In genomic region chr13:114456224-114456623, GRCm38 (mm10) we compare ENCODE assay signal across 8 mouse cellular contexts. TPM values are rescaled to one million over a fixed set of nuclear protein-coding genes. Genes with fewer than 3 reads are reported as not detected.
DNase-seq lines count a peak whose midpoint lies in the region; ATAC-seq and TF ChIP-seq lines count a peak whose summit lies in the region.

No protein-coding gene starts in this region.

- no peak for TF ChIP-seq POLR2A in kidney, adult 2 months (IDR thresholded peaks at IDR 0.05; ENCODE audit: low read depth, low read length)
- TF ChIP-seq POLR2A in small intestine, adult 2 months (IDR thresholded peaks at IDR 0.05; ENCODE audit: low read depth, low read length), result no peak

- 0 out of 2 replicates have a peak, but pooled peaks have one; percentile 7 for TF ChIP-seq CTCF in kidney, adult 2 months (conservative IDR thresholded peaks at IDR 0.05; ENCODE audit: insufficient read depth, insufficient read length, low read depth, low read length)
- no peak for TF ChIP-seq CTCF in small intestine, adult 2 months (IDR thresholded peaks at IDR 0.05; ENCODE audit: extremely low read depth, insufficient read length, insufficient replicate concordance, low read depth, low read length)

- peaks cover 26% of the 10 kb centered on the region for H3K27me3 ChIP-seq in kidney, adult 2 months (replicated peaks; ENCODE audit: control insufficient read depth, insufficient read depth, low read length)
- peaks cover 56% of the 10 kb centered on the region for H3K27me3 ChIP-seq in small intestine, adult 2 months (ENCODE audit: control insufficient read depth, insufficient read depth, low read length)

- peak; percentile 18; the same call in 1 of the 2 replicates for ATAC-seq in granulocyte monocyte progenitor cell, adult 5-6 weeks (replicated peaks; ENCODE audit: poor library complexity, severe bottlenecking)

- no peak overlapping the region for H3K27ac ChIP-seq in kidney, adult 2 months (ENCODE audit: insufficient read depth, low read depth, low read length)
- no peak overlapping the region for H3K27ac ChIP-seq in small intestine, adult 2 months (ENCODE audit: insufficient read depth, low read depth, low read length)

- H3K36me3 ChIP-seq in kidney, adult 2 months (ENCODE audit: control insufficient read depth, insufficient read depth, low read length), result no peaks in the 10 kb centered on the region
- no peaks in the 10 kb centered on the region for H3K36me3 ChIP-seq in small intestine, adult 2 months (ENCODE audit: control insufficient read depth, insufficient read depth, low read length)

- no peak overlapping the region for H3K4me3 ChIP-seq in kidney, adult 2 months (ENCODE audit: insufficient read depth, low read depth, low read length)
- H3K4me3 ChIP-seq in small intestine, adult 2 months (ENCODE audit: low read depth, low read length), result peak overlapping the region; percentile 5

- H3K4me1 ChIP-seq in kidney, adult 2 months (ENCODE audit: control insufficient read depth, insufficient read depth, low read length), result no peaks in the 10 kb centered on the region
- peaks cover 9% of the 10 kb centered on the region for H3K4me1 ChIP-seq in small intestine, adult 2 months (ENCODE audit: control insufficient read depth, insufficient read depth, insufficient read length, low read length)

- peak; percentile 12 to 15 for DNase-seq in lung, adult 18-20 months
- no peak for DNase-seq in lung, postnatal 25 days (ENCODE audit: low spot score)
- DNase-seq in embryo, embryonic 10 days (ENCODE audit: low spot score), result peak; percentile 67
- DNase-seq in kidney, adult 2 months, result peak; percentile 29
- peak; percentile 15 for DNase-seq in lung, postnatal 10 days
- DNase-seq in spleen, postnatal 14 days (ENCODE audit: low spot score in 2 of 2), result no peak

- WGBS in kidney, adult 2 months, result 4% methylated on average over 14 of the region's 14 CpGs
- WGBS in small intestine, adult 2 months, result 3% methylated on average over 14 of the region's 14 CpGs

RNA-seq across cellular contexts. Expression of gene Fst, which starts 2.5 kb away (rescaled TPM):
- not detected in 2 replicates for total RNA-seq in granulocyte monocyte progenitor cell, adult 5-6 weeks (2014; fragmentation: Nextera tagmentation)
- not detected in 2 replicates for total RNA-seq in granulocyte monocyte progenitor cell, adult 5-6 weeks (2017)
- 6.4 and 6.5 TPM in 2 replicates for polyA plus RNA-seq in kidney, adult 2 months (2012; rRNA removed)
- polyA plus RNA-seq in small intestine, adult 2 months (2012; rRNA removed), result 1.5 and 4.4 TPM in 2 replicates

Comparison
In these comparisons a context has a peak if more than half of its experiments do, and no peak if none do; other contexts are left out.
1. DNase-seq: peak in lung, adult 18-20 months (2 of 2), embryo, embryonic 10 days (single experiment), kidney, adult 2 months (single experiment) and lung, postnatal 10 days (single experiment); none in lung, postnatal 25 days (single experiment) and spleen, postnatal 14 days (0 of 2).